Mouse (Mus musculus) forebrain, embryonic 11.5 days (tissue): ENCODE measurements at regions not wholly inside any gene's neighbourhood (a gene's known extent, or its start where the extent isn't known, plus 50 kb on each side); places are given as distances from the start of the nearest gene placed in this dataset.

ENCODE experiments used
- ATAC-seq: fragments of 200-750 bp; cut with Nextera tagmentation; replicated peaks from 2 replicates; pipeline ENCODE4 v1.8.0; 2017; ENCODE audit warnings: moderate TSS enrichment; ENCODE audit not compliant: low FRiP score
- DNase-seq: peaks from one replicate; pipeline ENCODE4 v3.0.0-alpha.2; 2017; ENCODE audit warnings: low spot score
- H3K27ac ChIP-seq: fragments of 300-500 bp; sonication (generic); 2 replicates; pipeline ENCODE4 v1.5.1; 2014; ENCODE audit warnings: low read depth, low read length
- H3K27me3 ChIP-seq: fragments of 300-500 bp; sonication (generic); 2 replicates; pipeline ENCODE4 v1.6.1; 2014; ENCODE audit warnings: mild to moderate bottlenecking, low read length, mixed read lengths; ENCODE audit not compliant: control insufficient read depth, insufficient read depth
- H3K36me3 ChIP-seq: fragments of 300-500 bp; sonication (generic); 2 replicates; pipeline ENCODE4 v1.6.1; 2014; ENCODE audit warnings: mild to moderate bottlenecking, low read length, moderate library complexity, mixed read lengths; ENCODE audit not compliant: control insufficient read depth, insufficient read depth
- H3K4me1 ChIP-seq: fragments of 300-500 bp; sonication (generic); replicated peaks from 2 replicates; pipeline ENCODE4 v1.6.1; 2014; ENCODE audit warnings: low read length, mixed read lengths; ENCODE audit not compliant: control insufficient read depth, insufficient read depth
- H3K4me2 ChIP-seq: fragments of 300-500 bp; sonication (generic); 2 replicates; pipeline ENCODE4 v1.6.1; 2014; ENCODE audit warnings: low read depth, mild to moderate bottlenecking, low read length, moderate library complexity, mixed read lengths; ENCODE audit not compliant: severe bottlenecking
- H3K4me3 ChIP-seq: fragments of 300-500 bp; sonication (generic); 2 replicates; pipeline ENCODE4 v1.5.1; 2014; ENCODE audit warnings: low read depth, low read length
- H3K9ac ChIP-seq: fragments of 300-500 bp; sonication (generic); 2 replicates; pipeline ENCODE4 v1.6.1; 2014; ENCODE audit warnings: low read length
- H3K9me3 ChIP-seq: fragments of 300-500 bp; sonication (generic); 2 replicates; pipeline ENCODE4 v1.6.1; 2016; ENCODE audit warnings: low read length, mixed read lengths; ENCODE audit not compliant: control insufficient read depth
- WGBS: fragments of 180-500 bp; shearing (Covaris S2); extraction: QIAGEN DNeasy Blood & Tissue Kit; methylation state at CpG from one replicate; pipeline ENCODE4 v1.1.7; 2014; 5-methylcytosine and 5-hydroxymethylcytosine counted together

- Histone ChIP-seq H3K4me2 (no peak overlapping the region), H3K9ac (no peak overlapping the region), H3K36me3 (no peaks in the 10 kb centered on the region), H3K27ac (no peak overlapping the region), H3K4me1 (no peaks in the 10 kb centered on the region), H3K4me3 (no peak overlapping the region), H3K9me3 (no peaks in the 10 kb centered on the region), H3K27me3 (no peaks in the 10 kb centered on the region)
- DNase-seq (no peak), ATAC-seq (no peak)
- WGBS = 76% methylated on average over 3 of the region's 3 CpGs
These were observed 163.8 kb upstream of the Gm10192 start for GRCm38 (mm10) chr4:97346799-97347198.

- Histone ChIP-seq H3K4me3 (no peak overlapping the region), H3K9ac (no peak overlapping the region), H3K4me2 (no peak overlapping the region), H3K9me3 (no peaks in the 10 kb centered on the region), H3K27ac (no peak overlapping the region), H3K36me3 (no peaks in the 10 kb centered on the region), H3K4me1 (no peaks in the 10 kb centered on the region), H3K27me3 (no peaks in the 10 kb centered on the region)
- DNase-seq (no peak), ATAC-seq (no peak)
- 82% methylated on average over 2 of the region's 2 CpGs for WGBS
These were observed 161.4 kb upstream of the Gm10192 start for GRCm38 (mm10) chr4:97344335-97344734.

- H3K36me3 ChIP-seq = no peaks in the 10 kb centered on the region
- H3K27ac ChIP-seq = no peak overlapping the region
- no peak overlapping the region for H3K4me2 ChIP-seq
- WGBS = 90% methylated on average over 1 of the region's 1 CpGs
- H3K4me3 ChIP-seq = no peak overlapping the region
- H3K9ac ChIP-seq = no peak overlapping the region
- H3K4me1 ChIP-seq = no peaks in the 10 kb centered on the region
- DNase-seq = no peak
- ATAC-seq = no peak
- no peaks in the 10 kb centered on the region for H3K9me3 ChIP-seq
- no peaks in the 10 kb centered on the region for H3K27me3 ChIP-seq
These were observed 160.4 kb upstream of the Gm10192 start for GRCm38 (mm10) chr4:97343378-97343777.
